Mouse (Mus musculus) midbrain, embryonic 11.5 days (tissue): ENCODE measurements at regions not wholly inside any gene's neighbourhood (a gene's known extent, or its start where the extent isn't known, plus 50 kb on each side); places are given as distances from the start of the nearest gene placed in this dataset.

ENCODE experiments used
- ATAC-seq: fragments of 200-750 bp; cut with Nextera tagmentation; 2 replicates; pipeline ENCODE4 v1.8.0; 2017; ENCODE audit warnings: moderate TSS enrichment, moderate library complexity; ENCODE audit not compliant: low FRiP score
- DNase-seq: peaks from one replicate; pipeline ENCODE4 v3.0.0; 2015; ENCODE audit warnings: low spot score; ENCODE audit errors: missing footprints
- H3K27ac ChIP-seq: fragments of 300-500 bp; sonication (generic); 2 replicates; pipeline ENCODE4 v1.5.1; 2014; ENCODE audit warnings: low read depth, low read length
- H3K27me3 ChIP-seq: fragments of 300-500 bp; sonication (generic); 2 replicates; pipeline ENCODE4 v1.6.1; 2014; ENCODE audit warnings: mild to moderate bottlenecking, low read length, moderate library complexity, mixed read lengths; ENCODE audit not compliant: control insufficient read depth, insufficient read depth
- H3K36me3 ChIP-seq: fragments of 300-500 bp; sonication (generic); 2 replicates; pipeline ENCODE4 v1.6.1; 2014; ENCODE audit warnings: mild to moderate bottlenecking, low read length, moderate library complexity, mixed read lengths; ENCODE audit not compliant: control insufficient read depth, insufficient read depth
- H3K4me1 ChIP-seq: fragments of 300-500 bp; sonication (generic); 2 replicates; pipeline ENCODE4 v1.6.1; 2014; ENCODE audit warnings: low read length; ENCODE audit not compliant: control insufficient read depth, insufficient read depth
- H3K4me2 ChIP-seq: fragments of 300-500 bp; sonication (generic); 2 replicates; pipeline ENCODE4 v1.6.1; 2014; ENCODE audit warnings: mild to moderate bottlenecking, moderate library complexity
- H3K4me3 ChIP-seq: fragments of 300-500 bp; sonication (generic); 2 replicates; pipeline ENCODE4 v1.5.1; 2014; ENCODE audit warnings: low read depth, low read length
- H3K9ac ChIP-seq: fragments of 300-500 bp; sonication (generic); 2 replicates; pipeline ENCODE4 v1.6.1; 2014; ENCODE audit warnings: low read length
- H3K9me3 ChIP-seq: fragments of 300-500 bp; sonication (generic); 2 replicates; pipeline ENCODE4 v1.6.1; 2016; ENCODE audit warnings: low read length; ENCODE audit not compliant: control insufficient read depth
- WGBS: fragments of 180-500 bp; shearing (Covaris S2); extraction: QIAGEN DNeasy Blood & Tissue Kit; methylation state at CpG from one replicate; pipeline ENCODE4 v1.1.7; 2014; 5-methylcytosine and 5-hydroxymethylcytosine counted together

- DNase-seq, result no peak
- no peak overlapping the region for H3K4me3 ChIP-seq
- peaks cover 3% of the 10 kb centered on the region; the same call in 1 of the 2 replicates for H3K4me1 ChIP-seq
- H3K9ac ChIP-seq, result no peak overlapping the region
- 85% methylated on average over 8 of the region's 8 CpGs for WGBS
- no peaks in the 10 kb centered on the region for H3K36me3 ChIP-seq
- H3K27me3 ChIP-seq, result no peaks in the 10 kb centered on the region
- H3K4me2 ChIP-seq, result no peak overlapping the region
- H3K9me3 ChIP-seq, result no peaks in the 10 kb centered on the region
- no peak for ATAC-seq
- no peak overlapping the region for H3K27ac ChIP-seq
Measured at GRCm38 (mm10) chr11:34940151-34940550, 106.7 kb upstream of the Spdl1 start.

GRCm38 (mm10) chr11:34939002-34939401 lies 105.6 kb upstream of the Spdl1 start:
- Histone ChIP-seq H3K9ac (no peak overlapping the region), H3K4me3 (no peak overlapping the region), H3K9me3 (no peaks in the 10 kb centered on the region), H3K4me1 (peaks cover 3% of the 10 kb centered on the region; the same call in 1 of the 2 replicates), H3K27me3 (no peaks in the 10 kb centered on the region), H3K36me3 (no peaks in the 10 kb centered on the region), H3K4me2 (no peak overlapping the region), H3K27ac (no peak overlapping the region)
- WGBS, result 85% methylated on average over 4 of the region's 4 CpGs
- no peak for ATAC-seq
- DNase-seq, result no peak

GRCm38 (mm10) chr11:34932191-34932590 lies 98.8 kb upstream of the Spdl1 start:
- H3K27ac ChIP-seq, result no peak overlapping the region
- H3K9me3 ChIP-seq, result no peaks in the 10 kb centered on the region
- H3K27me3 ChIP-seq, result no peaks in the 10 kb centered on the region
- no peaks in the 10 kb centered on the region for H3K36me3 ChIP-seq
- H3K4me1 ChIP-seq, result no peaks in the 10 kb centered on the region
- no peak overlapping the region for H3K9ac ChIP-seq
- ATAC-seq, result no peak
- H3K4me3 ChIP-seq, result no peak overlapping the region
- DNase-seq, result no peak
- no peak overlapping the region for H3K4me2 ChIP-seq

GRCm38 (mm10) chr11:34917175-34917574 lies 83.7 kb upstream of the Spdl1 start:
- 68% methylated on average over 1 of the region's 1 CpGs for WGBS
- H3K27me3 ChIP-seq, result no peaks in the 10 kb centered on the region
- no peak for ATAC-seq

GRCm38 (mm10) chr11:34909841-34910240 lies 76.4 kb upstream of the Spdl1 start:
- no peak for ATAC-seq

More at GRCm38 (mm10) chr11:34917175-34917574, 83.7 kb upstream of the Spdl1 start:
- Histone ChIP-seq H3K4me2 (no peak overlapping the region), H3K27ac (no peak overlapping the region), H3K4me1 (no peaks in the 10 kb centered on the region), H3K9ac (no peak overlapping the region), H3K4me3 (no peak overlapping the region), H3K36me3 (no peaks in the 10 kb centered on the region), H3K9me3 (no peaks in the 10 kb centered on the region)
- DNase-seq, result no peak

GRCm38 (mm10) chr11:34904271-34904670 lies 70.8 kb upstream of the Spdl1 start:
- 79% methylated on average over 4 of the region's 4 CpGs for WGBS
- Histone ChIP-seq H3K4me2 (no peak overlapping the region), H3K9ac (no peak overlapping the region), H3K9me3 (no peaks in the 10 kb centered on the region), H3K27ac (no peak overlapping the region), H3K27me3 (no peaks in the 10 kb centered on the region), H3K4me3 (no peak overlapping the region), H3K4me1 (no peaks in the 10 kb centered on the region), H3K36me3 (no peaks in the 10 kb centered on the region)
- no peak for DNase-seq
- no peak for ATAC-seq

More at GRCm38 (mm10) chr11:34909841-34910240, 76.4 kb upstream of the Spdl1 start:
- Histone ChIP-seq H3K4me1 (no peaks in the 10 kb centered on the region; the same call in 1 of the 2 replicates), H3K27ac (no peak overlapping the region), H3K36me3 (no peaks in the 10 kb centered on the region), H3K9ac (no peak overlapping the region), H3K27me3 (no peaks in the 10 kb centered on the region), H3K4me2 (no peak overlapping the region), H3K4me3 (no peak overlapping the region), H3K9me3 (no peaks in the 10 kb centered on the region)
- DNase-seq, result no peak
- WGBS, result 70% methylated on average over 5 of the region's 5 CpGs

- H3K4me3 ChIP-seq, result no peak overlapping the region
- no peak overlapping the region for H3K9ac ChIP-seq
- no peaks in the 10 kb centered on the region for H3K9me3 ChIP-seq
- no peak overlapping the region for H3K27ac ChIP-seq
- H3K4me1 ChIP-seq, result no peaks in the 10 kb centered on the region
- ATAC-seq (no peak), DNase-seq (no peak)
- H3K36me3 ChIP-seq, result no peaks in the 10 kb centered on the region
- 75% methylated on average over 3 of the region's 3 CpGs for WGBS
- no peak overlapping the region for H3K4me2 ChIP-seq
- no peaks in the 10 kb centered on the region for H3K27me3 ChIP-seq
Measured at GRCm38 (mm10) chr11:34899400-34899799, 66.0 kb upstream of the Spdl1 start.

GRCm38 (mm10) chr11:34895624-34896023 lies 62.2 kb upstream of the Spdl1 start:
- no peak for DNase-seq
- Histone ChIP-seq H3K4me3 (no peak overlapping the region), H3K4me1 (no peaks in the 10 kb centered on the region), H3K27me3 (no peaks in the 10 kb centered on the region), H3K9me3 (no peaks in the 10 kb centered on the region), H3K27ac (no peak overlapping the region), H3K4me2 (no peak overlapping the region), H3K36me3 (no peaks in the 10 kb centered on the region), H3K9ac (no peak overlapping the region)
- ATAC-seq, result no peak
- WGBS, result 83% methylated on average over 7 of the region's 7 CpGs

- ATAC-seq, result no peak
- Histone ChIP-seq H3K27me3 (no peaks in the 10 kb centered on the region), H3K27ac (no peak overlapping the region), H3K36me3 (no peaks in the 10 kb centered on the region), H3K4me3 (no peak overlapping the region), H3K9me3 (no peaks in the 10 kb centered on the region), H3K4me1 (no peaks in the 10 kb centered on the region), H3K4me2 (no peak overlapping the region), H3K9ac (no peak overlapping the region)
- no peak for DNase-seq
- 87% methylated on average over 7 of the region's 7 CpGs for WGBS
Measured at GRCm38 (mm10) chr11:34888374-34889136, 55.1 kb upstream of the Spdl1 start.
